7 mouse cellular contexts compared by ENCODE assay signal in the genomic region with DNA sequence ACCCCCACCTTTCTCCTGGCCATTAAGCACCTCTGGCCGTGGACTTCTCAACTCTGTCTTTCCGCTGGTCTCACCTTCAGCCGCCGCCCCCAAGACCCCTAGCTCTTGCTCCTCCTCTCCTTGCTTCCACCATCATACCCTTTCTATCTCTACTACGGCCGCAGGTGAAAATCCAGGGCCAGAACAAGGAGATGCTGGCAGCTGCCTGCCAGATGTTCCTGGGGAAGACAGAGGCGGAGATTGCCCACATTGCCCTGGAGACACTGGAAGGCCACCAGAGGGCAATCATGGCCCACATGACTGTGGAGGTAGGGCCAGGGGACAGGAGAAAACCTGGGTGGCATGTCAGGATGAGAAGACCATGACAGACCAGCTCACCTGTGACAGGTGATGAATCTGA. TPM values are rescaled to one million over a fixed set of nuclear protein-coding genes. Genes with fewer than 3 reads are reported as not detected.
DNase-seq lines count a peak whose midpoint lies in the region; ATAC-seq lines count a peak whose summit lies in the region.

No protein-coding gene starts in this region.

- no peak for DNase-seq in lung, postnatal 25 days (ENCODE audit: low spot score)
- peak; percentile 41 for DNase-seq in embryonic facial prominence, embryonic 10.5 days (ENCODE audit: low spot score)
- DNase-seq in adrenal gland, postnatal 14 days: no peak

- no peak overlapping the region for H3K4me3 ChIP-seq in lung, embryonic 16.5 days (ENCODE audit: low read length)
- H3K4me3 ChIP-seq in embryonic facial prominence, embryonic 10.5 days: peak overlapping the region; percentile 83
- peak overlapping the region; percentile 81 for H3K4me3 ChIP-seq in hindbrain, embryonic 15.5 days
- H3K4me3 ChIP-seq in midbrain, embryonic 15.5 days: peak overlapping the region; percentile 67

- no peak overlapping the region for H3K27ac ChIP-seq in lung, embryonic 16.5 days (ENCODE audit: low read length)
- peak overlapping the region; percentile 92; the same call in 1 of the 2 replicates for H3K27ac ChIP-seq in embryonic facial prominence, embryonic 10.5 days (replicated peaks)
- no peak overlapping the region for H3K27ac ChIP-seq in hindbrain, embryonic 15.5 days (replicated peaks)
- no peak overlapping the region for H3K27ac ChIP-seq in midbrain, embryonic 15.5 days

- no peaks in the 10 kb centered on the region for H3K9me3 ChIP-seq in lung, embryonic 16.5 days (ENCODE audit: control insufficient read depth, low read length)
- no peaks in the 10 kb centered on the region for H3K9me3 ChIP-seq in embryonic facial prominence, embryonic 10.5 days
- no peaks in the 10 kb centered on the region for H3K9me3 ChIP-seq in hindbrain, embryonic 15.5 days
- no peaks in the 10 kb centered on the region for H3K9me3 ChIP-seq in midbrain, embryonic 15.5 days

- ATAC-seq in lung, embryonic 16.5 days (ENCODE audit: low read depth): no peak
- no peak for ATAC-seq in hindbrain, embryonic 15.5 days (ENCODE audit: low FRiP score, low read depth)
- ATAC-seq in midbrain, embryonic 15.5 days (replicated peaks): no peak
- no peak for ATAC-seq in monocyte, adult 5-6 weeks (replicated peaks; ENCODE audit: insufficient number of reproducible peaks, low FRiP score, low TSS enrichment, poor library complexity, severe bottlenecking)

- peaks cover 15% of the 10 kb centered on the region; the same call in 1 of the 2 replicates for H3K36me3 ChIP-seq in lung, embryonic 16.5 days (ENCODE audit: control insufficient read depth, insufficient read depth, low read length)
- peaks cover 44% of the 10 kb centered on the region for H3K36me3 ChIP-seq in embryonic facial prominence, embryonic 10.5 days (replicated peaks)
- H3K36me3 ChIP-seq in hindbrain, embryonic 15.5 days: peaks cover 33% of the 10 kb centered on the region
- H3K36me3 ChIP-seq in midbrain, embryonic 15.5 days (replicated peaks): peaks cover 10% of the 10 kb centered on the region; the same call in 1 of the 2 replicates

- H3K4me2 ChIP-seq in lung, embryonic 16.5 days (ENCODE audit: low read depth, low read length): peak overlapping the region; percentile 98; the same call in 1 of the 2 replicates
- peak overlapping the region; percentile 95 for H3K4me2 ChIP-seq in hindbrain, embryonic 15.5 days
- peak overlapping the region; percentile 84 for H3K4me2 ChIP-seq in midbrain, embryonic 15.5 days

- WGBS in lung, embryonic 16.5 days: 66% methylated on average over 7 of the region's 7 CpGs
- 52% methylated on average over 7 of the region's 7 CpGs for WGBS in embryonic facial prominence, embryonic 10.5 days
- WGBS in hindbrain, embryonic 15.5 days: 72% methylated on average over 7 of the region's 7 CpGs
- WGBS in midbrain, embryonic 15.5 days: 66% methylated on average over 7 of the region's 7 CpGs

- H3K27me3 ChIP-seq in lung, embryonic 16.5 days (ENCODE audit: control insufficient read depth, insufficient read depth, low read depth, low read length): no peaks in the 10 kb centered on the region
- H3K27me3 ChIP-seq in embryonic facial prominence, embryonic 10.5 days (replicated peaks; ENCODE audit: low read depth, poor library complexity, severe bottlenecking): peaks cover 29% of the 10 kb centered on the region
- peaks cover 11% of the 10 kb centered on the region for H3K27me3 ChIP-seq in hindbrain, embryonic 15.5 days
- H3K27me3 ChIP-seq in midbrain, embryonic 15.5 days (replicated peaks): peaks cover 6% of the 10 kb centered on the region; the same call in 1 of the 2 replicates

- no peak overlapping the region for H3K9ac ChIP-seq in lung, embryonic 16.5 days (ENCODE audit: low read length)
- no peak overlapping the region for H3K9ac ChIP-seq in hindbrain, embryonic 15.5 days
- H3K9ac ChIP-seq in midbrain, embryonic 15.5 days: peak overlapping the region; percentile 68; the same call in 1 of the 2 replicates

- H3K4me1 ChIP-seq in lung, embryonic 16.5 days (replicated peaks; ENCODE audit: control insufficient read depth, insufficient read depth, low read length): peaks cover 15% of the 10 kb centered on the region
- peaks cover 40% of the 10 kb centered on the region for H3K4me1 ChIP-seq in embryonic facial prominence, embryonic 10.5 days
- H3K4me1 ChIP-seq in hindbrain, embryonic 15.5 days (replicated peaks): peaks cover 33% of the 10 kb centered on the region
- H3K4me1 ChIP-seq in midbrain, embryonic 15.5 days: peaks cover 32% of the 10 kb centered on the region

RNA-seq across cellular contexts. Expression of a gene that starts 1.4 kb away (rescaled TPM):
- polyA plus RNA-seq in lung, embryonic 16.5 days (2015; fragmentation: Nextera tagmentation; extraction: Ambion mirVana): 57.8 and 65.1 TPM in 2 replicates
- 45.9 and 49.2 TPM in 2 replicates for polyA plus RNA-seq in embryonic facial prominence, embryonic 10.5 days (2016; fragmentation: Nextera tagmentation; extraction: Ambion mirVana)
- polyA plus RNA-seq in hindbrain, embryonic 15.5 days (2015; fragmentation: Nextera tagmentation; extraction: Ambion mirVana): 111 and 116 TPM in 2 replicates
- polyA plus RNA-seq in midbrain, embryonic 15.5 days (2015; fragmentation: Nextera tagmentation; extraction: Ambion mirVana): 86.8 and 98.0 TPM in 2 replicates
- 52.4 and 59.5 TPM in 2 replicates for total RNA-seq in adrenal gland, postnatal 14 days (2021)
- 70.0 to 84.2 TPM (median 77.9 TPM) in 3 replicates for total RNA-seq in monocyte, adult 5-6 weeks (2017)

RNA-seq across cellular contexts. Expression of a gene that starts 2.9 kb away (rescaled TPM):
- 21.9 and 31.7 TPM in 2 replicates for polyA plus RNA-seq in lung, embryonic 16.5 days (2015; fragmentation: Nextera tagmentation; extraction: Ambion mirVana)
- polyA plus RNA-seq in embryonic facial prominence, embryonic 10.5 days (2016; fragmentation: Nextera tagmentation; extraction: Ambion mirVana): 3.7 and 4.4 TPM in 2 replicates
- 12.7 and 16.3 TPM in 2 replicates for polyA plus RNA-seq in hindbrain, embryonic 15.5 days (2015; fragmentation: Nextera tagmentation; extraction: Ambion mirVana)
- polyA plus RNA-seq in midbrain, embryonic 15.5 days (2015; fragmentation: Nextera tagmentation; extraction: Ambion mirVana): 9.7 and 9.9 TPM in 2 replicates
- 12.7 and 26.3 TPM in 2 replicates for total RNA-seq in adrenal gland, postnatal 14 days (2021)
- total RNA-seq in monocyte, adult 5-6 weeks (2017): 17.2 to 77.7 TPM (median 52.8 TPM) in 3 replicates

RNA-seq across cellular contexts. Expression of a gene that starts 13.7 kb away (rescaled TPM):
- polyA plus RNA-seq in lung, embryonic 16.5 days (2015; fragmentation: Nextera tagmentation; extraction: Ambion mirVana): 877 and 940 TPM in 2 replicates
- polyA plus RNA-seq in embryonic facial prominence, embryonic 10.5 days (2016; fragmentation: Nextera tagmentation; extraction: Ambion mirVana): 1,654 and 1,662 TPM in 2 replicates
- polyA plus RNA-seq in hindbrain, embryonic 15.5 days (2015; fragmentation: Nextera tagmentation; extraction: Ambion mirVana): 1,681 and 1,706 TPM in 2 replicates
- 1,854 and 1,858 TPM in 2 replicates for polyA plus RNA-seq in midbrain, embryonic 15.5 days (2015; fragmentation: Nextera tagmentation; extraction: Ambion mirVana)
- 285 and 320 TPM in 2 replicates for total RNA-seq in adrenal gland, postnatal 14 days (2021)
- 138 to 179 TPM (median 139 TPM) in 3 replicates for total RNA-seq in monocyte, adult 5-6 weeks (2017)

RNA-seq across cellular contexts. Expression of a gene that starts 16.9 kb away (rescaled TPM):
- 20.6 and 22.3 TPM in 2 replicates for polyA plus RNA-seq in lung, embryonic 16.5 days (2015; fragmentation: Nextera tagmentation; extraction: Ambion mirVana)
- polyA plus RNA-seq in embryonic facial prominence, embryonic 10.5 days (2016; fragmentation: Nextera tagmentation; extraction: Ambion mirVana): 18.4 and 21.2 TPM in 2 replicates
- 10.0 and 10.5 TPM in 2 replicates for polyA plus RNA-seq in hindbrain, embryonic 15.5 days (2015; fragmentation: Nextera tagmentation; extraction: Ambion mirVana)
- polyA plus RNA-seq in midbrain, embryonic 15.5 days (2015; fragmentation: Nextera tagmentation; extraction: Ambion mirVana): 9.0 and 10.7 TPM in 2 replicates
- 20.6 and 21.9 TPM in 2 replicates for total RNA-seq in adrenal gland, postnatal 14 days (2021)
- total RNA-seq in monocyte, adult 5-6 weeks (2017): 10.9 to 26.0 TPM (median 11.1 TPM) in 3 replicates

RNA-seq across cellular contexts. Expression of a gene that starts 36.7 kb away (rescaled TPM):
- 65.6 and 67.9 TPM in 2 replicates for polyA plus RNA-seq in lung, embryonic 16.5 days (2015; fragmentation: Nextera tagmentation; extraction: Ambion mirVana)
- polyA plus RNA-seq in embryonic facial prominence, embryonic 10.5 days (2016; fragmentation: Nextera tagmentation; extraction: Ambion mirVana): 64.6 and 65.1 TPM in 2 replicates
- 22.1 and 22.6 TPM in 2 replicates for polyA plus RNA-seq in hindbrain, embryonic 15.5 days (2015; fragmentation: Nextera tagmentation; extraction: Ambion mirVana)
- polyA plus RNA-seq in midbrain, embryonic 15.5 days (2015; fragmentation: Nextera tagmentation; extraction: Ambion mirVana): 18.6 and 18.9 TPM in 2 replicates
- total RNA-seq in adrenal gland, postnatal 14 days (2021): 10.6 and 15.9 TPM in 2 replicates
- total RNA-seq in monocyte, adult 5-6 weeks (2017): 18.1 to 25.9 TPM (median 25.6 TPM) in 3 replicates
